Mouse (Mus musculus) lung, embryonic 14.5 days (tissue): ENCODE data around the gene Fads6. TPM values are rescaled to one million over a fixed set of nuclear protein-coding genes. Genes with fewer than 3 reads are reported as not detected.

Experiments
- ATAC-seq: fragments of 200-750 bp; cut with Nextera tagmentation; 2 replicates; pipeline ENCODE4 v1.8.0; 2017; ENCODE audit warnings: mild to moderate bottlenecking, moderate TSS enrichment, moderate library complexity; ENCODE audit not compliant: insufficient read depth
- DNase-seq: peaks from one replicate; pipeline ENCODE4 v3.0.0-alpha.2; 2015
- H3K27ac ChIP-seq: fragments of 300-500 bp; sonication (generic); 2 replicates; pipeline ENCODE4 v1.5.1; 2014; ENCODE audit warnings: low read depth, mild to moderate bottlenecking, moderate library complexity
- H3K27me3 ChIP-seq: fragments of 300-500 bp; sonication (generic); 2 replicates; pipeline ENCODE4 v1.6.1; 2014; ENCODE audit warnings: low read length, control low read depth; ENCODE audit not compliant: insufficient read depth
- H3K36me3 ChIP-seq: fragments of 300-500 bp; sonication (generic); 2 replicates; pipeline ENCODE4 v1.6.1; 2014; ENCODE audit warnings: control low read depth; ENCODE audit not compliant: insufficient read depth
- H3K4me1 ChIP-seq: fragments of 300-500 bp; sonication (generic); 2 replicates; pipeline ENCODE4 v1.6.1; 2014; ENCODE audit warnings: antibody characterized with exemption, control low read depth; ENCODE audit not compliant: insufficient read depth
- H3K4me2 ChIP-seq: fragments of 300-500 bp; sonication (generic); 2 replicates; pipeline ENCODE4 v1.6.1; 2014; ENCODE audit warnings: mild to moderate bottlenecking
- H3K4me3 ChIP-seq: fragments of 300-500 bp; sonication (generic); 2 replicates; pipeline ENCODE4 v1.5.1; 2014; ENCODE audit warnings: low read depth, low read length
- H3K9ac ChIP-seq: fragments of 300-500 bp; sonication (generic); 2 replicates; pipeline ENCODE4 v1.6.1; 2014
- H3K9me3 ChIP-seq: fragments of 300-500 bp; sonication (generic); 2 replicates; pipeline ENCODE4 v1.6.1; 2016; ENCODE audit warnings: low read depth, low read length, control low read depth
- CTCF ChIP-seq: IDR thresholded peaks from 2 replicates; pipeline ENCODE4 v1.5.1; 2016; ENCODE audit warnings: antibody characterized with exemption, low read depth
- WGBS: fragments of 180-500 bp; shearing (Covaris S2); extraction: QIAGEN DNeasy Blood & Tissue Kit; methylation state at CpG from one replicate; pipeline ENCODE4 v1.1.7; 2014; 5-methylcytosine and 5-hydroxymethylcytosine counted together
- polyA plus RNA-seq: library from polyadenylated mRNA; unstranded; fragments of >200 nt; fragmentation: Nextera tagmentation; extraction: Ambion mirVana; gene quantifications from 2 replicates; pipeline ENCODE4 v1.2.1, GENCODE M21; 2014

Fads6 gene
- polyA plus RNA-seq, 1 experiment from 2014 or later, result 0.14 TPM

DNA sequence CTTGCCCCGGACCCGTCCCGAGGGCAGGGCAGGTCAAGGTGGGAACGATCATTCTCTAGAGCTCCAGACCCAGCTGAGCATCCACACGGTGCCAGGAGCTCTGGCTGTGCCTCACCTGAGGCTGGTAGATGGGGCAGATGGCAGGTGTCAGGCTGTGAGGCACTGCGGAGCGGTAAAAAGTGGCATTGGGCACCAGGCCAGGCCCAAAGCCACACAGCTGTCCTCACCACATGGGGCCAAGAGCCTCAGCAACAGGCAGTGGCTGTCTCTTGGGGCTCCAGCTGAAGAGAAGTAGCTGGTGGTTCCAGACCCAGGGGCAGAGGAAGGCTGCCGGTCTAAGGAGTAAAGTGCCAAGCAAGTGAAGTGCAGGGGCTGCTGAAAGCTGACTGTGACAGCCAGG, 51.1 kb downstream of the Fads6 start:
- TF ChIP-seq CTCF, result no peak
- Histone ChIP-seq H3K4me3 (no peak overlapping the region), H3K9ac (no peak overlapping the region), H3K4me2 (no peak overlapping the region), H3K4me1 (no peaks in the 10 kb centered on the region), H3K9me3 (no peaks in the 10 kb centered on the region), H3K27ac (no peak overlapping the region), H3K36me3 (0 out of 2 replicates have a peak, but pooled peaks cover 2% of the 10 kb centered on the region), H3K27me3 (peaks cover 53% of the 10 kb centered on the region)
- DNase-seq, result no peak
- 56% methylated on average over 8 of the region's 8 CpGs for WGBS
- no peak for ATAC-seq

DNA sequence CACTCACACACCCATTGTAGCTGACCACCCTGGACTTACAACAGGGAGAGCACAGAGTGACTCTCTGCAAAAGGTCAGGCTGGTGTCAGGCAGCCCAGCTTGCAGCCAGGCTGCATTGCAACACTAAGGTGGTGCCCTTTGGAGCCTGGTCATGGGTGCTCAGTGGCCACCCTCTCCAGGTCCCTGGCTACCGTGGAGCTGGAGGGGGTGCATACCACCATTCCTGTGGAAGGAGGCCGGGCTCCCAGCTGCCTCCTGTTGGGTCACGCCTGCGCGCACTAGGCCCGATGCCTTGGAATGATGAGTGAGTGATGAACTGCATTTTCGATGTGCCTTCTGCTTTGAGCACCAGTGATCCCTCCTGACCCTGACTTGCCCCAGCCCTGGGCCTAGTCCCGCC, 52.6 kb downstream of the Fads6 start:
- Histone ChIP-seq H3K4me1 (no peaks in the 10 kb centered on the region), H3K4me2 (no peak overlapping the region), H3K9me3 (no peaks in the 10 kb centered on the region), H3K9ac (no peak overlapping the region), H3K27ac (no peak overlapping the region), H3K4me3 (no peak overlapping the region), H3K36me3 (0 out of 2 replicates have a peak, but pooled peaks cover 2% of the 10 kb centered on the region), H3K27me3 (peaks cover 38% of the 10 kb centered on the region)
- 63% methylated on average over 8 of the region's 8 CpGs for WGBS
- no peak for TF ChIP-seq CTCF
- no peak for DNase-seq
- ATAC-seq, result no peak

DNA sequence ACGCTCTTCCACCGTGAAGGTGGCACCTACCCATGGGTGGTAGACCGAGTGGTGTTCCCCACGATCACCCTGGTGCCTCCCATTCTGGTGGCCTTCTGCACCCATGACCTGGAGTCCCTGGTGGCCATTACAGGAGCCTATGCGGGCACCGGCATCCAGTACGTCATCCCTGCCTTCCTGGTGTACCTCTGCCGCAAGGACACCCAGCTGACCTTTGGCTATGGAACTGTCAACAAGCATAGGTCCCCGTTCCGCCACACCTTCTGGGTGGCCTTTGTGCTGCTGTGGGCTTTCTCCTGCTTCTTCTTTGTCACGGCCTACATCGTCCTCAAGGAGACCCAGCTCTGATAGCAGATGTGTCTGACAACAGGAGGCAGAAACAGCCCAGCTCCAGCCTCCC, 53.7 kb downstream of the Fads6 start:
- Histone ChIP-seq H3K4me1 (no peaks in the 10 kb centered on the region), H3K4me2 (no peak overlapping the region), H3K27ac (no peak overlapping the region), H3K36me3 (0 out of 2 replicates have a peak, but pooled peaks cover 2% of the 10 kb centered on the region), H3K9me3 (no peaks in the 10 kb centered on the region), H3K9ac (no peak overlapping the region), H3K4me3 (no peak overlapping the region), H3K27me3 (peaks cover 28% of the 10 kb centered on the region)
- ATAC-seq, result no peak
- no peak for DNase-seq
- no peak for TF ChIP-seq CTCF
- WGBS, result 75% methylated on average over 12 of the region's 12 CpGs

DNA sequence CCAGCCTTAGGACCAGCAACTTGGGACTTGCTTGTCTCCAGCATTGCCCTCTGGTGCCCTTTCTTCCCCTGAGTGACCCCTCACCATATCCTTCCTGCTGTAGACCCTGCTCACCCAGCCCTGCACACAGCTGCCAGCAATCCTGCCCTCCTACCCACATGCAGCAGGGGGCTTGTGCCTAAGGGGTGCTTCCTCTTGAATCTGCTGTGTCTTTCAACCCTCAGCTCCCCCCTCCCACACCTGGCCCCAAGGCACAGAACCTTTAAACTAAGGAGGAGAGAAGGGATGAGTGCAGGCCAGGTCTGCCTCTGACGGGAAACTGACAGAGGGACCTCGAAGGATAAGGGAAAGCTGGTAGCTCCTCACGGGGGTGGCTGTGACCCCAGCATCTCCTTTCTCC, 54.7 kb downstream of the Fads6 start:
- H3K36me3 ChIP-seq, result 0 out of 2 replicates have a peak, but pooled peaks cover 2% of the 10 kb centered on the region
- H3K4me3 ChIP-seq, result no peak overlapping the region
- DNase-seq (no peak), ATAC-seq (no peak)
- no peak overlapping the region for H3K4me2 ChIP-seq
- H3K27ac ChIP-seq, result no peak overlapping the region
- no peak for TF ChIP-seq CTCF
- H3K27me3 ChIP-seq, result peaks cover 18% of the 10 kb centered on the region
- no peaks in the 10 kb centered on the region for H3K4me1 ChIP-seq
- no peak overlapping the region for H3K9ac ChIP-seq
- H3K9me3 ChIP-seq, result no peaks in the 10 kb centered on the region
- 56% methylated on average over 3 of the region's 3 CpGs for WGBS

DNA sequence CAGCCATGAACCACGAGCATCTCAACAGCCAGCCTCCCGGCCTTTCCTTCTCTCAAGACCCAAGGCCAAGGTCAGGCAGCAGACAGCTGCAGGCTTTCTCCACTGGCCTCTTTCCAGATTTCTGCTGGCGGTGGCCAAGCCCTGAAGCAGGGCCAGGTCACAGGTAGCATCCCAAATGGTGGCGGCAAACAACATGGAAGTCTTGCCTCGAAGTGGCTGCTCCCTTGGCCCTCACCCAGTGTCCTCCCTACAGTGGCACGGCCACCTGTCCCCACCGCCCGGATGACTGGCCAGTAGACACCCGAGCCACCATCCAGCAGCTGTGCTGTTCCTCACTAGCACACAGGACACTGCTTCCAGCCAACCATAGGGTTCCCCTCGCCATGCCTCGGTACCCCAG, 56.1 kb downstream of the Fads6 start:
- Histone ChIP-seq H3K27ac (no peak overlapping the region), H3K27me3 (peaks cover 4% of the 10 kb centered on the region; the same call in 1 of the 2 replicates), H3K4me1 (no peaks in the 10 kb centered on the region), H3K36me3 (0 out of 2 replicates have a peak, but pooled peaks cover 2% of the 10 kb centered on the region), H3K9me3 (no peaks in the 10 kb centered on the region), H3K9ac (no peak overlapping the region), H3K4me2 (no peak overlapping the region), H3K4me3 (no peak overlapping the region)
- no peak for TF ChIP-seq CTCF
- DNase-seq (no peak), ATAC-seq (no peak)
- 82% methylated on average over 11 of the region's 11 CpGs for WGBS

DNA sequence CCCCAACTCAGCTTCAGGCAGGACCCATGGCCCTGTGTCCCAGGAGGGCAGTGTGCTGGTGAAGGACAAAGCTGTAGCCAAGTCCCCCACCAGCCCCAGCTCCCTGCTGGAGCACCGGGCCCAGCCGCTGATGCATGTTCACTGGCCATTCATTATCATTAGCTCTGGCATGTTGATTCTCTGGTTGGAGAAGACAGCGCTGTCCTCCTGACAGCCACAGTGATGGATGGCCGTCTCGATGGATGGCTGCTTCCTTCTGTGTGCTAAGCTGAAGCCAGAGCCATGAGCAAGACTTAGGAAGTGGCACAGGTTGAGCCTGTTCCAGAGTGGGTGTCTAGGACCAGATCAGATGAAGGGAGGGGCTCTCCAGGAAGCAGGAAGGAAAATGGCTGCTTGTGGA, 60.9 kb downstream of the Fads6 start:
- ATAC-seq, result no peak
- no peak overlapping the region for H3K4me3 ChIP-seq
- H3K36me3 ChIP-seq, result no peaks in the 10 kb centered on the region
- 11% methylated on average over 5 of the region's 5 CpGs for WGBS
- no peak overlapping the region for H3K27ac ChIP-seq
- DNase-seq, result peak; percentile 24
- H3K4me2 ChIP-seq, result no peak overlapping the region
- no peaks in the 10 kb centered on the region for H3K9me3 ChIP-seq
- no peak overlapping the region for H3K9ac ChIP-seq
- no peak for TF ChIP-seq CTCF
- no peaks in the 10 kb centered on the region for H3K27me3 ChIP-seq
- H3K4me1 ChIP-seq, result 0 out of 2 replicates have a peak, but pooled peaks cover 3% of the 10 kb centered on the region

DNA sequence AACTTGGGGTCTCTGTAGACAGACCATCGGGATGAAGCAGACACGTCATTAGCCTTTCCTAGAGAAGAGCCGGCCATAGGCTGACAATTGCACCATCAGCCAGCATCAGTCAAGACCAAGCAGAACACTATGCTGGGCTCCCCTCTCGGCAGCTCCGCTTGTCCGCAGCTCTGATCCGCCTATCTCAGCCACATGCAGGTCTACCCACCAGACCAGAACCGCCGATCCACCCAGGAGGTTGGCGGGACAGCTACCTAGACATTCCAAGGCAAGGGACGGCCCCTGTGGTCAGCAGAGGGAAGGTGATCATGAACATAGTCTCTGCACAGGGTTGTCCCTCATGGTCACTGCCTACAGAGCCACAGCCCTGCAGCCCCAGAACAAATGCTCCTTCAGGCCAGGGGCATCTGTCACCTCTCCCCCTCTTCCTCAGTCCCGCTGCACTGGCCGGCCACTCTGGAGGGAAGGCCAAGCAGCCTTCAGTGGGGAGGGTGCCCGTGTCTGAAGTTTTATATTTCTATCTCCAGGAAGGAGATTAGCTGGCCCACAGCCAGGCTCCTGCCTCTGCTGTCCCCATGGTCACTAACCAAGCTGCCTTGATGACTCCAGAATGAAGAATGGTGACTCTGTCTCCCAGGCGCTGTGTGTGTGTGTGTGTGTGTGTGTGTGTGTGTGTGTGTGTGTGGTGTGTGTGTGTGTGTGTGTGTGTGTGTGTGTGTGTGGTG, 63.0 kb downstream of the Fads6 start:
- no peak for TF ChIP-seq CTCF
- 0 out of 2 replicates have a peak, but pooled peaks cover 3% of the 10 kb centered on the region for H3K27me3 ChIP-seq
- no peak overlapping the region for H3K27ac ChIP-seq
- peaks cover 6% of the 10 kb centered on the region; the same call in 1 of the 2 replicates for H3K4me1 ChIP-seq
- H3K4me3 ChIP-seq, result no peak overlapping the region
- ATAC-seq (peak; percentile 22; the same call in 1 of the 2 replicates), DNase-seq (peak; percentile 82)
- H3K4me2 ChIP-seq, result no peak overlapping the region
- no peak overlapping the region for H3K9ac ChIP-seq
- 62% methylated on average over 15 of the region's 15 CpGs for WGBS
- no peaks in the 10 kb centered on the region for H3K36me3 ChIP-seq
- H3K9me3 ChIP-seq, result no peaks in the 10 kb centered on the region
